Mouse (Mus musculus) T-helper 17 cell (primary cell): ENCODE results near the gene Trf.
"Not testable (repeated sequence)": the region's sequence is repeated elsewhere in the genome, so short reads cannot be mapped to it uniquely, and the experiment has no call there.

Source experiments
- in situ Hi-C, 2 experiments: fragments of 300-600 bp; cut with MboI, MseI; formaldehyde crosslinking; loops; 1 replicate in 1 of 2; 2 replicates in 1 of 2; pipeline ENCODE4 v1.15.1; 2025; ENCODE audit warnings: high pct_unique_total_duplicates in 2 of 2

The Trf gene

DNA sequence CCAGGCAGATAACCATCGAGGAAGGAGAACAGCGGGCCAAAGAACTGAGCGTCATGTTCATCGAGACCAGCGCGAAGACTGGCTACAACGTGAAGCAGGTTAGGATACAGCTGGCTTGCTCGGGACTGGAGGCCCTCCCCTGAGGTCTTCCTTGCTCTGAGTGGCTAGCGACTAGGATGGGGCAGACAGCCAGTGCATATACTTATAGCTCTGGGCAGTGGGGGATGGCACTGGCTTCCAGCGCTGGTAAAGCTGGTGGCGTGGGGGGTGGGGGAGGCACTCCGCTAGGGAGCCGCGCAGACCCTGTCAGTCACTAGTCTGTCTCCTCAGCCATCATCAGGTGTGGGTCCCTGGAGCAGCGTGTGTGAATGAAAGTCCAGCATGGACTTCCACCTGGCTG is 66.4 kb downstream of the Trf start:
- in situ Hi-C loops: no loop called here

DNA sequence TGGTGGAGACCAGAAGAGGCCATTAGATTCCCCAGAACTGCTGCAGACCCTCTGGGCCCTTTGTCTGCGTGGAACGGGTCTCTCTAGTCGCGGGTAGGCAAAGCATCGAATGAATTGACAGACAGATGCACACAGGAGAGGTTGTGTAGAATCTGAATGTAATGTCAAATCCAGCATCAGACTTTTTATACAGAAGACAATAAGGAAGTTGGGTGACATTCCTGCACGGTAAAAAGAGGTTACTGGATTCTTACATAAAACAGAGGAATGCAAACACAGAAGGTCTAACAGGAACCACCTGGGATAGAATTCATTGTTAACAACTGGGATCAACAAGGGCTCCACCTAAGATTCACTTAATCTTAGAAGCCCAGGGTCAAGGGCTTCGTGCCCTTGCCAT is 75.1 kb downstream of the Trf start:
- in situ Hi-C loops: not testable (repeated sequence)

GRCm38 (mm10) chr9:103154568-103154967 is 75.7 kb downstream of the Trf start:
- in situ Hi-C loops: no loop called here
